Mouse (Mus musculus): Measurements from ENCODE around the gene Sfmbt1. TPM values are rescaled to one million over a fixed set of nuclear protein-coding genes. Genes with fewer than 3 reads are reported as not detected.

Gene Sfmbt1
- polyA plus RNA-seq (2015; fragmentation: Nextera tagmentation; extraction: Ambion mirVana): 17.4 and 21.7 TPM in 2 replicates

DNA sequence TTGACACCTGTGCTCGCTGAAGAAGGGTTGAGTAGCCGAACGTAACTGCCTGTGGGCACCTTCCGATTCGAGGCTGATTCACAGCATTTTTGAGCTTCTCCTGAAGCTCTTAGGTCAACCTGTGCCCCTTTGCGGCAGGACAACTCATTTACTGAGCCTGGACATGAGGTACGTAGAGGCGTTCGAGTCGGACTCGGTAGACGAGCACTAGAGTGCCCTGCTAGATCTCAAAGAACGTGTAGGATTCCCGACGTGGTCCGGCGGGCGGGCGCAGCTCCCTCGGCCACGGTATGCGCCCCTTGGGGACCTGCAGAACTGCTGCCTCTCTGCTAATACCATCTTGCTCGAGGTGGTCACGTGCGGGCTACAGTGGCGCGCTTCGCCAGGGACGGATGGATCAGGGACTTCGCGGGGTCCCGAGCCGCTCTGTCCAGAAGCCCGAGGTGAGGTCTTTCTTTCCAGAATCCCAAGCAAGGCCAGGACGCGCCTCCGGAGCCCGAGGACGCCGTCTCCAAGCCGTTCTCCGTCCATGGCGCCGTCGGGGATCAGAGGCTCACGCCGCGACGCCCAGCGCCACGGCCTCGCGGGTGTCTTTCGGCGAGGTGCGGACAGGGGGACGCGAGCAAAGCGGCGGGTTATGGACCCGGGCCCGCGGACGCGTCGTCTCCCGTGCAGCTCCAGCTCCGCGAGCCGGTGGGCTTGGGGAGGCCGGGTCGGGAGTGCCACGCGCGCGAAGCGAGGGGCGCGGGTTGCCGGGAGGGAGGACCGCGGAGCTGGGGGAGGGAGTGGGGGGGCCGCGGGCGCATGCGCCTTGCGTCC, at the start of gene Sfmbt1:
Gene Sfmbt1 (plus strand): TSS at position 51 of the 819 bp plus-strand sequence.
- Histone ChIP-seq H3K36me3 (ENCODE audit: control insufficient read depth, insufficient read depth, low read length) (no peaks in the 10 kb centered on the region), H3K27me3 (ENCODE audit: control insufficient read depth, insufficient read depth, low read depth, low read length) (no peaks in the 10 kb centered on the region), H3K4me1 (ENCODE audit: control insufficient read depth, insufficient read depth, low read length) (peaks cover 11% of the 10 kb centered on the region), H3K27ac (ENCODE audit: low read length) (peak within 1 kb of the TSS; percentile 94), H3K9ac (ENCODE audit: low read depth, low read length) (peak within 1 kb of the TSS; percentile 92), H3K4me2 (ENCODE audit: low read length) (peak within 1 kb of the TSS; percentile 79), H3K9me3 (replicated peaks; ENCODE audit: control insufficient read depth, low read length, poor library complexity, severe bottlenecking) (no peaks in the 10 kb centered on the region), H3K4me3 (ENCODE audit: low read depth, low read length) (peak within 1 kb of the TSS; percentile 92)
- peak; percentile 84 for ATAC-seq
- 2% methylated on average over 71 of the region's 87 CpGs for WGBS

GRCm38 (mm10) chr14:30666061-30666460, 48.6 kb upstream of the Sfmbt1 start:
- 88% methylated on average over 3 of the region's 3 CpGs for WGBS
- Histone ChIP-seq H3K9me3 (replicated peaks; ENCODE audit: control insufficient read depth, low read length, poor library complexity, severe bottlenecking) (no peaks in the 10 kb centered on the region), H3K9ac (ENCODE audit: low read depth, low read length) (no peak overlapping the region), H3K27ac (ENCODE audit: low read length) (no peak overlapping the region), H3K27me3 (ENCODE audit: control insufficient read depth, insufficient read depth, low read depth, low read length) (no peaks in the 10 kb centered on the region), H3K4me3 (ENCODE audit: low read depth, low read length) (no peak overlapping the region), H3K4me1 (ENCODE audit: control insufficient read depth, insufficient read depth, low read length) (no peaks in the 10 kb centered on the region), H3K36me3 (ENCODE audit: control insufficient read depth, insufficient read depth, low read length) (peaks cover 23% of the 10 kb centered on the region), H3K4me2 (ENCODE audit: low read length) (no peak overlapping the region)
- ATAC-seq: no peak

- Histone ChIP-seq H3K9ac (ENCODE audit: low read depth, low read length) (no peak overlapping the region), H3K4me2 (ENCODE audit: low read length) (no peak overlapping the region), H3K36me3 (ENCODE audit: control insufficient read depth, insufficient read depth, low read length) (peaks cover 20% of the 10 kb centered on the region), H3K9me3 (replicated peaks; ENCODE audit: control insufficient read depth, low read length, poor library complexity, severe bottlenecking) (no peaks in the 10 kb centered on the region), H3K27ac (ENCODE audit: low read length) (no peak overlapping the region), H3K27me3 (ENCODE audit: control insufficient read depth, insufficient read depth, low read depth, low read length) (no peaks in the 10 kb centered on the region), H3K4me1 (ENCODE audit: control insufficient read depth, insufficient read depth, low read length) (no peaks in the 10 kb centered on the region), H3K4me3 (ENCODE audit: low read depth, low read length) (no peak overlapping the region)
- ATAC-seq: no peak
- 91% methylated on average over 4 of the region's 4 CpGs for WGBS
These were observed 48.0 kb upstream of the Sfmbt1 start for GRCm38 (mm10) chr14:30666604-30667003.

- 93% methylated on average over 6 of the region's 6 CpGs for WGBS
- Histone ChIP-seq H3K27me3 (ENCODE audit: control insufficient read depth, insufficient read depth, low read depth, low read length) (no peaks in the 10 kb centered on the region), H3K9ac (ENCODE audit: low read depth, low read length) (no peak overlapping the region), H3K9me3 (replicated peaks; ENCODE audit: control insufficient read depth, low read length, poor library complexity, severe bottlenecking) (no peaks in the 10 kb centered on the region), H3K36me3 (ENCODE audit: control insufficient read depth, insufficient read depth, low read length) (peaks cover 14% of the 10 kb centered on the region), H3K4me1 (ENCODE audit: control insufficient read depth, insufficient read depth, low read length) (no peaks in the 10 kb centered on the region), H3K4me3 (ENCODE audit: low read depth, low read length) (no peak overlapping the region), H3K27ac (ENCODE audit: low read length) (no peak overlapping the region), H3K4me2 (ENCODE audit: low read length) (no peak overlapping the region)
- no peak for ATAC-seq
These were observed 44.5 kb upstream of the Sfmbt1 start for GRCm38 (mm10) chr14:30670161-30670560.

DNA sequence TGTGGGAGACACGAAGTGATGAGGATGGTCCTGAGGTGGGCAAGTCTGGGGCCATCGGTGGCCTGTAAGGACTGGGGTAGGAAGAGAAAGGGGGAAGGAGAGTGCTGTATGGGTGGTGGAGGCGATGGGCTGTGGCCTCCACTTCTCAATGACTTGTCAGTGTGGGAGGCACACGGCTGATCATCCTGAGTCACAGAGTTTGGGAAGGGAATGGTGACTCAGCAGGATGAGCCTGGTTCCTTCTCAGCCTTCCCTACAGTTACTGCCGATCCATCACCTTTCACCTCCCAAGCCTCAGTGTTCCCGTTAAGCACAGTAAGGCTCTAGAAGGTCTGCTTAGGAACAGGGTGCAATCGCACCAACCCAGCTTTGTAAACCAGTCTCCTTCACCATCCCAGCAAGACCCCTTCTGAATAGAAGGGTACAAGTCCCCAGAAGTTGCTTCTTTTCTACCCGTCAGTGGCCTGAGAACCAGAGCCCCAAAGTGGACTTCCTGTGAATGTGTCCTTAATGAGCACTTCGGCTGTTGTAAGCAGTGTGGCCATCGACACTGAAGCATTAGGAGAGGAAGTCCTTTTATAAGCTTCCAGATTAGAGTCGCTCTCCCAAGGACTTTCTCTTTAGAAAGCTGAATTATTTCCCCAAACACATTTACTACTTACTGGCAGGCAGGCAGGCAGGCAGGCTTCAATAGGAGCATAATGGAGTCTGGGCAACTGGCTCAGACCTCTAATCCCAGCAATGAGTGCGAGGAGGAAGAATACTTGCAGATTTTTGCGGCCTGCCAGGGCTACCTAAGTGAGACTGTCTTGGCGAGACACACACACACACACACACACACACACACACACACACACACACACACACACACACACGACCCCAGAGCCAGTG, 43.3 kb upstream of the Sfmbt1 start:
- no peaks in the 10 kb centered on the region for H3K9me3 ChIP-seq (replicated peaks; ENCODE audit: control insufficient read depth, low read length, poor library complexity, severe bottlenecking)
- no peak overlapping the region for H3K9ac ChIP-seq (ENCODE audit: low read depth, low read length)
- H3K27me3 ChIP-seq (ENCODE audit: control insufficient read depth, insufficient read depth, low read depth, low read length): no peaks in the 10 kb centered on the region
- no peak overlapping the region for H3K4me2 ChIP-seq (ENCODE audit: low read length)
- H3K4me1 ChIP-seq (ENCODE audit: control insufficient read depth, insufficient read depth, low read length): no peaks in the 10 kb centered on the region
- peaks cover 4% of the 10 kb centered on the region; the same call in 1 of the 2 replicates for H3K36me3 ChIP-seq (ENCODE audit: control insufficient read depth, insufficient read depth, low read length)
- peak; percentile 58 for ATAC-seq
- no peak overlapping the region for H3K4me3 ChIP-seq (ENCODE audit: low read depth, low read length)
- no peak overlapping the region for H3K27ac ChIP-seq (ENCODE audit: low read length)
- WGBS: 72% methylated on average over 15 of the region's 15 CpGs

- peak; percentile 92 for ATAC-seq
- 7% methylated on average over 3 of the region's 3 CpGs for WGBS
- no peak overlapping the region for H3K27ac ChIP-seq (ENCODE audit: low read length)
- no peaks in the 10 kb centered on the region for H3K4me1 ChIP-seq (ENCODE audit: control insufficient read depth, insufficient read depth, low read length)
- no peaks in the 10 kb centered on the region for H3K27me3 ChIP-seq (ENCODE audit: control insufficient read depth, insufficient read depth, low read depth, low read length)
- H3K9ac ChIP-seq (ENCODE audit: low read depth, low read length): no peak overlapping the region
- H3K4me2 ChIP-seq (ENCODE audit: low read length): no peak overlapping the region
- H3K4me3 ChIP-seq (ENCODE audit: low read depth, low read length): no peak overlapping the region
- 0 out of 2 replicates have a peak, but pooled peaks cover 4% of the 10 kb centered on the region for H3K36me3 ChIP-seq (ENCODE audit: control insufficient read depth, insufficient read depth, low read length)
- no peaks in the 10 kb centered on the region for H3K9me3 ChIP-seq (replicated peaks; ENCODE audit: control insufficient read depth, low read length, poor library complexity, severe bottlenecking)
These were observed 42.7 kb upstream of the Sfmbt1 start for GRCm38 (mm10) chr14:30671986-30672312.

DNA sequence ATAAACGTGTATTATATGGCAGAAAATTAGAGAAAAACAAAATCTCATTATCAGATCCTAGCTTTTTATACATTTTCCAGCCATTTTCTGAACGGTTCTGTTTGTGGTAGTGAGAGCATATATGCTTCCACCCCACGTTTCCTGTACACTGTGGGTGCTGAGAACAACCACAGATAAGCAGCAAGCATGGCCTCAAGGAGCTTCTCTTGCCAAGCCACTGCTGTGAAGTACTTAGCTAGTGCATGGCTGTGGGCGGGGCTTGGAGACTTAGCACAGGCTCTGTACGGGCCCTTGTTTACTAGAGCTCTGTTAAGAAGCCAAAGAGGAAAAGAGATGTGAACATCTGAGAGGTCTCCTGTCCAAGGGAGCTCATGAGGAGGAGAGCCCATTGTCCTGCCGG, 39.7 kb upstream of the Sfmbt1 start:
- ATAC-seq: no peak
- no peak overlapping the region for H3K27ac ChIP-seq (ENCODE audit: low read length)
- 54% methylated on average over 6 of the region's 6 CpGs for WGBS
- H3K4me1 ChIP-seq (ENCODE audit: control insufficient read depth, insufficient read depth, low read length): no peaks in the 10 kb centered on the region
- no peak overlapping the region for H3K4me3 ChIP-seq (ENCODE audit: low read depth, low read length)
- no peak overlapping the region for H3K4me2 ChIP-seq (ENCODE audit: low read length)
- 0 out of 2 replicates have a peak, but pooled peaks cover 3% of the 10 kb centered on the region for H3K36me3 ChIP-seq (ENCODE audit: control insufficient read depth, insufficient read depth, low read length)
- no peak overlapping the region for H3K9ac ChIP-seq (ENCODE audit: low read depth, low read length)
- no peaks in the 10 kb centered on the region for H3K9me3 ChIP-seq (replicated peaks; ENCODE audit: control insufficient read depth, low read length, poor library complexity, severe bottlenecking)
- H3K27me3 ChIP-seq (ENCODE audit: control insufficient read depth, insufficient read depth, low read depth, low read length): no peaks in the 10 kb centered on the region

GRCm38 (mm10) chr14:30682131-30682530, 32.5 kb upstream of the Sfmbt1 start:
- no peaks in the 10 kb centered on the region for H3K4me1 ChIP-seq (ENCODE audit: control insufficient read depth, insufficient read depth, low read length)
- H3K27me3 ChIP-seq (ENCODE audit: control insufficient read depth, insufficient read depth, low read depth, low read length): no peaks in the 10 kb centered on the region
- 95% methylated on average over 3 of the region's 3 CpGs for WGBS
- no peak overlapping the region for H3K9ac ChIP-seq (ENCODE audit: low read depth, low read length)
- H3K4me2 ChIP-seq (ENCODE audit: low read length): no peak overlapping the region
- no peak for ATAC-seq
- no peaks in the 10 kb centered on the region for H3K9me3 ChIP-seq (replicated peaks; ENCODE audit: control insufficient read depth, low read length, poor library complexity, severe bottlenecking)
- no peak overlapping the region for H3K4me3 ChIP-seq (ENCODE audit: low read depth, low read length)
- H3K27ac ChIP-seq (ENCODE audit: low read length): no peak overlapping the region
- H3K36me3 ChIP-seq (ENCODE audit: control insufficient read depth, insufficient read depth, low read length): 0 out of 2 replicates have a peak, but pooled peaks cover 6% of the 10 kb centered on the region

GRCm38 (mm10) chr14:30690685-30691084, 24.0 kb upstream of the Sfmbt1 start:
- no peak overlapping the region for H3K27ac ChIP-seq (ENCODE audit: low read length)
- H3K36me3 ChIP-seq (ENCODE audit: control insufficient read depth, insufficient read depth, low read length): peaks cover 5% of the 10 kb centered on the region; the same call in 1 of the 2 replicates
- H3K9ac ChIP-seq (ENCODE audit: low read depth, low read length): no peak overlapping the region
- no peak overlapping the region for H3K4me2 ChIP-seq (ENCODE audit: low read length)
- 94% methylated on average over 3 of the region's 3 CpGs for WGBS
- H3K4me3 ChIP-seq (ENCODE audit: low read depth, low read length): no peak overlapping the region
- H3K9me3 ChIP-seq (replicated peaks; ENCODE audit: control insufficient read depth, low read length, poor library complexity, severe bottlenecking): no peaks in the 10 kb centered on the region
- H3K27me3 ChIP-seq (ENCODE audit: control insufficient read depth, insufficient read depth, low read depth, low read length): no peaks in the 10 kb centered on the region
- H3K4me1 ChIP-seq (ENCODE audit: control insufficient read depth, insufficient read depth, low read length): peaks cover 4% of the 10 kb centered on the region
- no peak for ATAC-seq

All from midbrain, embryonic 16.5 days (tissue).